In the genomic region with DNA sequence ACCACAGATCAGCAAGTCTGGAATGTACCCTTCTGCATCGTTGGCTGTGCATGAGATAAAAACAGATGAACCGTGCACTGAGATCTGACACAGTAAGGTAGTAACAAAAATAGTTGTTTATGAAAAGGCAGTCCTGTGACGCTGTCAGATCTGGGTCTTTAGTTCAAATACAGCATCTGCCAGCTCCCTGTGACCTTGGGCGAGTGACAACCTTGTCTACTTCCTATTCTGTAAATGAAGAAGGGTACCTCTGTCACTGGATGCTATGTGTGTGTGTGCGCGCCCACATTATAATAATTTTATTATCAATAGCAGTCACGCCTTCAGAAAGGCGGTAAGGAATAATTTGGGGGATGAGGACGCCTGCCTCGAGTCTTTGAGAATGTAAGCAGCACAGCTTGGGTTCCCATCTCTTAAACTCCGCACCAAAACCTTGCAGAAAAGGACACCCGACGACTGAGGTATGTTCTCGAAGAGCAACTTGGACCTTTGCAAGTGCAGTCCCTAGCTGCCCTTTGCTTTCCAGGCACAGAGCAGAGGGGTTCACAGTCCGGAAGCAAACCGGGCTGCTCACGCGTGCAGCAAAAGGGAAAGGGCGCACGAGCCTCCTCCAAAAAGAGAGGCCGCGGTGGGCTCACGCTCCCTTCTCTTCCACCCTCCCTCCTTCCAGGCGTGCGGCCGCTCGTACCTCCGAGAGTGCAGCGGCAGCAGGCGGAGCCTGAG, we compare ENCODE assay signal across 7 mouse cellular contexts. TPM values are rescaled to one million over a fixed set of nuclear protein-coding genes. Genes with fewer than 3 reads are reported as not detected.
DNase-seq lines count a peak whose midpoint lies in the region; ATAC-seq and TF ChIP-seq lines count a peak whose summit lies in the region.

No protein-coding gene starts in this region.

- no peaks in the 10 kb centered on the region for H3K9me3 ChIP-seq in embryonic facial prominence, embryonic 15.5 days (replicated peaks)
- no peaks in the 10 kb centered on the region for H3K9me3 ChIP-seq in kidney, postnatal 0 days (replicated peaks; ENCODE audit: low read length)

- TF ChIP-seq POLR2A in myocyte (IDR thresholded peaks at IDR 0.05; ENCODE audit: insufficient read length, low read depth): no peak

- ATAC-seq in embryonic facial prominence, embryonic 15.5 days (ENCODE audit: insufficient number of reproducible peaks, low FRiP score, low TSS enrichment, low read depth): peak; percentile 74; the same call in 1 of the 2 replicates
- peak; percentile 75 for ATAC-seq in kidney, postnatal 0 days (replicated peaks; ENCODE audit: low FRiP score, low read depth)

- peak overlapping the region; percentile 63 for H3K4me2 ChIP-seq in embryonic facial prominence, embryonic 15.5 days (replicated peaks)
- H3K4me2 ChIP-seq in kidney, postnatal 0 days (ENCODE audit: low read length): peak overlapping the region; percentile 63
- peak overlapping the region; percentile 78 for H3K4me2 ChIP-seq in myocyte (ENCODE audit: low read depth)

- H3K36me3 ChIP-seq in embryonic facial prominence, embryonic 15.5 days: peaks cover 53% of the 10 kb centered on the region
- H3K36me3 ChIP-seq in kidney, postnatal 0 days (ENCODE audit: insufficient read depth, low read length): peaks cover 32% of the 10 kb centered on the region
- peaks cover 26% of the 10 kb centered on the region for H3K36me3 ChIP-seq in myocyte (ENCODE audit: control insufficient read depth, insufficient read depth)

- peaks cover 35% of the 10 kb centered on the region for H3K79me2 ChIP-seq in myocyte (ENCODE audit: control insufficient read depth, insufficient read depth)

- H3K27ac ChIP-seq in embryonic facial prominence, embryonic 15.5 days (replicated peaks): peak overlapping the region; percentile 94
- peak overlapping the region; percentile 84 for H3K27ac ChIP-seq in kidney, postnatal 0 days

- no peak for TF ChIP-seq CTCF in kidney, postnatal 0 days (IDR thresholded peaks at IDR 0.05; ENCODE audit: low read depth)

- H3K27me3 ChIP-seq in embryonic facial prominence, embryonic 15.5 days: no peaks in the 10 kb centered on the region
- no peaks in the 10 kb centered on the region for H3K27me3 ChIP-seq in kidney, postnatal 0 days (ENCODE audit: insufficient read depth, low read length)
- no peaks in the 10 kb centered on the region for H3K27me3 ChIP-seq in myocyte (ENCODE audit: control insufficient read depth, insufficient read depth, insufficient read length)

- peak; percentile 6 for DNase-seq in retina, postnatal 1 day
- no peak for DNase-seq in retina, embryonic 14.5 days (ENCODE audit: low spot score)
- DNase-seq in kidney, postnatal 0 days (ENCODE audit: low spot score): peak; percentile 8
- no peak for DNase-seq in yolk sac, embryonic 10.5 days (ENCODE audit: low spot score)
- DNase-seq in adrenal gland, adult 18-20 months (ENCODE audit: low spot score in 2 of 2): no peak

- H3ac ChIP-seq in myocyte (ENCODE audit: control insufficient read depth, insufficient read length): peak overlapping the region; percentile 61

- H3K4me1 ChIP-seq in embryonic facial prominence, embryonic 15.5 days: peaks cover 15% of the 10 kb centered on the region
- H3K4me1 ChIP-seq in kidney, postnatal 0 days (replicated peaks; ENCODE audit: insufficient read depth, low read length): 0 out of 2 replicates have a peak, but pooled peaks cover 6% of the 10 kb centered on the region

- H3K4me3 ChIP-seq in embryonic facial prominence, embryonic 15.5 days (replicated peaks): peak overlapping the region; percentile 89
- H3K4me3 ChIP-seq in kidney, postnatal 0 days (replicated peaks; ENCODE audit: low read depth, low read length): peak overlapping the region; percentile 84
- peak overlapping the region; percentile 96 for H3K4me3 ChIP-seq in myocyte

- WGBS in embryonic facial prominence, embryonic 15.5 days: 3% methylated on average over 30 of the region's 30 CpGs
- WGBS in kidney, postnatal 0 days: 1% methylated on average over 30 of the region's 30 CpGs

- peak overlapping the region; percentile 76 for H3K9ac ChIP-seq in embryonic facial prominence, embryonic 15.5 days
- H3K9ac ChIP-seq in kidney, postnatal 0 days (ENCODE audit: low read depth, low read length): peak overlapping the region; percentile 82

TF ChIP-seq in myocyte, 11 proteins besides CTCF, POLR2A, EP300 and RAD21:
- TF ChIP-seq MYOD1 (IDR thresholded peaks at IDR 0.05; ENCODE audit: control insufficient read depth in 1 of 3, insufficient read length in 2 of 3, low read depth in 2 of 3): no peak
- no peak for TF ChIP-seq E2F4 (IDR thresholded peaks at IDR 0.05; ENCODE audit: insufficient read depth)
- TF ChIP-seq TCF3 (IDR thresholded peaks at IDR 0.05; ENCODE audit: insufficient read length, low read depth): no peak
- no peak for TF ChIP-seq CEBPB (IDR thresholded peaks at IDR 0.05; ENCODE audit: insufficient read depth, poor library complexity, severe bottlenecking)
- TF ChIP-seq MAX (IDR thresholded peaks at IDR 0.05; ENCODE audit: low read depth): no peak
- no peak for TF ChIP-seq TCF12 (IDR thresholded peaks at IDR 0.05; ENCODE audit: insufficient read depth, poor library complexity, severe bottlenecking)
- no peak for TF ChIP-seq MYOG (IDR thresholded peaks at IDR 0.05; ENCODE audit: control insufficient read depth in 1 of 3, insufficient read depth in 1 of 3, insufficient read length in 2 of 3, low read depth in 2 of 3)
- TF ChIP-seq SRF (IDR thresholded peaks at IDR 0.05; ENCODE audit: control insufficient read depth, insufficient read length, low read depth): no peak
- TF ChIP-seq POLR2AphosphoS2 (IDR thresholded peaks at IDR 0.05; ENCODE audit: insufficient read length, low read depth): no peak
- TF ChIP-seq USF1 (IDR thresholded peaks at IDR 0.05; ENCODE audit: low read depth): no peak
- TF ChIP-seq REST (IDR thresholded peaks at IDR 0.05; ENCODE audit: insufficient read depth, insufficient read length): no peak

RNA-seq across cellular contexts. Expression of a gene that starts 0.5 kb away (rescaled TPM):
- 38.5 and 41.4 TPM in 2 replicates for polyA plus RNA-seq in embryonic facial prominence, embryonic 15.5 days (2015; fragmentation: Nextera tagmentation; extraction: Ambion mirVana)
- 52.5 and 54.0 TPM in 2 replicates for polyA plus RNA-seq in kidney, postnatal 0 days (2015; fragmentation: Nextera tagmentation; extraction: Ambion mirVana)
- polyA plus RNA-seq in myocyte (2012; fragmentation: generic; extraction: Trizol): 25.1 TPM
- total RNA-seq in adrenal gland, adult 18-20 months (2021): 10 to 100 TPM; 30.1 to 31.5 TPM

RNA-seq across cellular contexts. Expression of a gene that starts 0.5 kb away (rescaled TPM):
- 51.2 and 52.2 TPM in 2 replicates for polyA plus RNA-seq in embryonic facial prominence, embryonic 15.5 days (2015; fragmentation: Nextera tagmentation; extraction: Ambion mirVana)
- polyA plus RNA-seq in kidney, postnatal 0 days (2015; fragmentation: Nextera tagmentation; extraction: Ambion mirVana): 50.7 and 55.2 TPM in 2 replicates
- 34.2 TPM for polyA plus RNA-seq in myocyte (2012; fragmentation: generic; extraction: Trizol)
- total RNA-seq in adrenal gland, adult 18-20 months (2021): 10 to 100 TPM; 39.8 to 40.9 TPM

Comparison
In these comparisons a context has a peak if more than half of its experiments do, and no peak if none do; other contexts are left out.
1. DNase-seq: peak in retina, postnatal 1 day (single experiment) and kidney, postnatal 0 days (single experiment); none in retina, embryonic 14.5 days (single experiment), yolk sac, embryonic 10.5 days (single experiment) and adrenal gland, adult 18-20 months (0 of 2).
2. Peak in every context shown above with its lines, with median percentiles within 50 percentile points of each other: H3K4me2 ChIP-seq and H3K4me3 ChIP-seq.